Mouse (Mus musculus) neutrophil, adult 65 days (primary cell): ENCODE data around the gene Il12rb2. TPM values are rescaled to one million over a fixed set of nuclear protein-coding genes. Genes with fewer than 3 reads are reported as not detected.

ENCODE experiments used
- total RNA-seq: library from RNA; stranded (reverse); gene quantifications from 2 replicates; pipeline ENCODE4 v1.2.4, GENCODE M21; 2023

Gene Il12rb2
- total RNA-seq = 1.9 and 2.9 TPM in 2 replicates

DNA sequence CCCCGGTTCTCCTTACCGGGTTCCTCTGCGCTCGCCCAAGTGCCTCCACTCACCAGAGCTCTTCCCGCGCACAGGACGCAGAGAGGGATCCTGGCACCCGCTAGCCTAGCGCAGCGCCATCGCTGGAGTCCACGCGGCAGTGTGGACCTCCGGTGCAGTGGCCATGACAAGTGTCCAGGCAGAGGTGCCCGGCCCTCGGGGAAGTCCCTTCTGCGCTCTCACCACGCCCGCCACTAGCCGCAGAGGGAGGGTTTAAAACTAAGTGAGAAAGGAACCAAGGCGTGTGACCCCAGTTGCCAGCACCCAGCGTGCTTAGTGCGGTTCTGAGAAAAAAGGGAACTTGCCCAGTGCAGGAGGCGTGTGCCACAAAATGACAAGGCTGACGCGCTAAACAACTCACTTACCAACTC is at the start of gene Il12rb2:
TSS of gene Il12rb2 (minus strand) at position 207 of the 410 bp plus-strand sequence.

Other genes starting within 250 kb of the Il12rb2 start
- gene Serbp1, start 138.0 kb downstream of the Il12rb2 start, total RNA-seq = 131 and 133 TPM in 2 replicates
- gene Il23r, start 115.7 kb upstream of the Il12rb2 start, total RNA-seq = not detected in 2 replicates
- 76.8 and 92.4 TPM in 2 replicates for gene Tacstd2, start 159.6 kb upstream of the Il12rb2 start, total RNA-seq